Mouse (Mus musculus) liver, postnatal 0 days (tissue): ENCODE measurements around the gene Bcl2l1. TPM values are rescaled to one million over a fixed set of nuclear protein-coding genes. Genes with fewer than 3 reads are reported as not detected.

Experiments
- ATAC-seq: fragments of 200-750 bp; cut with Nextera tagmentation; 2 replicates; pipeline ENCODE4 v1.8.0; 2017; ENCODE audit warnings: mild to moderate bottlenecking, moderate library complexity
- DNase-seq: peaks from one replicate; pipeline ENCODE4 v3.0.0-alpha.2; 2016
- H3K27ac ChIP-seq: fragments of 300-500 bp; sonication (generic); 2 replicates; pipeline ENCODE4 v1.5.1; 2014; ENCODE audit warnings: antibody characterized with exemption, moderate library complexity, mild to moderate bottlenecking, low read depth
- H3K27me3 ChIP-seq: fragments of 300-500 bp; sonication (generic); 2 replicates; pipeline ENCODE4 v1.6.1; 2014; ENCODE audit warnings: low read length, control low read depth, mixed read lengths; ENCODE audit not compliant: insufficient read depth
- H3K36me3 ChIP-seq: fragments of 300-500 bp; sonication (generic); replicated peaks from 2 replicates; pipeline ENCODE4 v1.6.1; 2014; ENCODE audit warnings: mild to moderate bottlenecking, control low read depth, low read length, moderate library complexity, mixed read lengths; ENCODE audit not compliant: insufficient read depth
- H3K4me1 ChIP-seq: fragments of 300-500 bp; sonication (generic); 2 replicates; pipeline ENCODE4 v1.6.1; 2014; ENCODE audit warnings: antibody characterized with exemption, mild to moderate bottlenecking, control low read depth; ENCODE audit not compliant: insufficient read depth
- H3K4me2 ChIP-seq: fragments of 300-500 bp; sonication (generic); 2 replicates; pipeline ENCODE4 v1.6.1; 2014; ENCODE audit warnings: low read depth, mild to moderate bottlenecking, low read length, moderate library complexity, mixed read lengths
- H3K4me3 ChIP-seq: fragments of 300-500 bp; sonication (generic); 2 replicates; pipeline ENCODE4 v1.5.1; 2014; ENCODE audit warnings: low read depth, low read length
- H3K9ac ChIP-seq: fragments of 300-500 bp; sonication (generic); replicated peaks from 2 replicates; pipeline ENCODE4 v1.6.1; 2014; ENCODE audit warnings: mild to moderate bottlenecking, moderate library complexity
- H3K9me3 ChIP-seq: fragments of 300-500 bp; sonication (generic); 2 replicates; pipeline ENCODE4 v1.6.1; 2016; ENCODE audit warnings: mild to moderate bottlenecking, control low read depth, low read length, mixed read lengths
- CTCF ChIP-seq: sonication (generic); IDR thresholded peaks from 2 replicates; pipeline ENCODE4 v1.5.1; 2016; ENCODE audit warnings: antibody characterized with exemption, low read depth
- EP300 ChIP-seq: IDR thresholded peaks from 2 replicates; pipeline ENCODE4 v1.6.1; 2016; ENCODE audit warnings: antibody characterized with exemption, low read depth, mild to moderate bottlenecking
- WGBS: fragments of 180-500 bp; shearing (Covaris S2); extraction: QIAGEN DNeasy Blood & Tissue Kit; methylation state at CpG from one replicate; pipeline ENCODE4 v1.1.7; 2014; ENCODE audit not compliant: insufficient replicate concordance; 5-methylcytosine and 5-hydroxymethylcytosine counted together
- polyA plus RNA-seq: library from polyadenylated mRNA; unstranded; fragments of >200 nt; fragmentation: Nextera tagmentation; extraction: Ambion mirVana; gene quantifications from 2 replicates; pipeline ENCODE4 v1.2.1, GENCODE M21; 2015

The Bcl2l1 gene
- polyA plus RNA-seq, 1 experiment from 2014 or later, result 84.4 TPM

GRCm38 (mm10) chr2:152776019-152776418, 55.5 kb downstream of the Bcl2l1 start:
- WGBS, result 79% methylated on average over 3 of the region's 3 CpGs
- ATAC-seq, result no peak
- Histone ChIP-seq H3K4me1 (peaks cover 17% of the 10 kb centered on the region), H3K9ac (no peak overlapping the region), H3K9me3 (no peaks in the 10 kb centered on the region), H3K27ac (no peak overlapping the region), H3K36me3 (peaks cover 23% of the 10 kb centered on the region), H3K27me3 (no peaks in the 10 kb centered on the region), H3K4me2 (no peak overlapping the region), H3K4me3 (no peak overlapping the region)
- DNase-seq, result no peak
- no peak for TF ChIP-seq CTCF

- no peak for ATAC-seq
- Histone ChIP-seq H3K9me3 (no peaks in the 10 kb centered on the region), H3K36me3 (peaks cover 17% of the 10 kb centered on the region), H3K4me2 (no peak overlapping the region), H3K4me3 (no peak overlapping the region), H3K27me3 (no peaks in the 10 kb centered on the region), H3K27ac (no peak overlapping the region), H3K4me1 (peaks cover 11% of the 10 kb centered on the region), H3K9ac (no peak overlapping the region)
- TF ChIP-seq EP300 (no peak), CTCF (no peak)
- 57% methylated on average over 4 of the region's 4 CpGs for WGBS
- DNase-seq, result no peak
Observed at GRCm38 (mm10) chr2:152775357-152775756, 56.2 kb downstream of the Bcl2l1 start.

GRCm38 (mm10) chr2:152772231-152772630, 59.3 kb downstream of the Bcl2l1 start:
- 39% methylated on average over 1 of the region's 1 CpGs for WGBS
- no peak for DNase-seq
- H3K9me3 ChIP-seq, result no peaks in the 10 kb centered on the region
- peaks cover 21% of the 10 kb centered on the region for H3K4me1 ChIP-seq
- H3K4me2 ChIP-seq, result no peak overlapping the region
- H3K27ac ChIP-seq, result no peak overlapping the region
- H3K9ac ChIP-seq, result no peak overlapping the region
- no peak for ATAC-seq
- H3K27me3 ChIP-seq, result no peaks in the 10 kb centered on the region
- H3K36me3 ChIP-seq, result no peaks in the 10 kb centered on the region
- TF ChIP-seq CTCF, result no peak
- no peak overlapping the region for H3K4me3 ChIP-seq

- H3K27ac ChIP-seq, result no peak overlapping the region
- no peaks in the 10 kb centered on the region for H3K9me3 ChIP-seq
- H3K27me3 ChIP-seq, result no peaks in the 10 kb centered on the region
- no peaks in the 10 kb centered on the region for H3K36me3 ChIP-seq
- no peak for TF ChIP-seq EP300
- TF ChIP-seq CTCF, result no peak
- H3K4me2 ChIP-seq, result no peak overlapping the region
- no peak for DNase-seq
- 62% methylated on average over 9 of the region's 9 CpGs for WGBS
- ATAC-seq, result no peak
- H3K4me1 ChIP-seq, result peaks cover 27% of the 10 kb centered on the region
- no peak overlapping the region for H3K9ac ChIP-seq
- H3K4me3 ChIP-seq, result no peak overlapping the region
Observed at GRCm38 (mm10) chr2:152771571-152771970, 60.0 kb downstream of the Bcl2l1 start.

GRCm38 (mm10) chr2:152769677-152770076, 61.9 kb downstream of the Bcl2l1 start:
- peak; percentile 67; the same call in 1 of the 2 replicates for TF ChIP-seq EP300
- no peak for TF ChIP-seq CTCF
- Histone ChIP-seq H3K4me3 (no peak overlapping the region), H3K9ac (no peak overlapping the region), H3K27ac (no peak overlapping the region), H3K36me3 (no peaks in the 10 kb centered on the region), H3K4me2 (no peak overlapping the region), H3K9me3 (no peaks in the 10 kb centered on the region), H3K27me3 (no peaks in the 10 kb centered on the region), H3K4me1 (peaks cover 31% of the 10 kb centered on the region)
- ATAC-seq (peak; percentile 81), DNase-seq (peak; percentile 52)
- WGBS, result 51% methylated on average over 7 of the region's 7 CpGs

GRCm38 (mm10) chr2:152767618-152768271, 63.8 kb downstream of the Bcl2l1 start:
- Histone ChIP-seq H3K27me3 (no peaks in the 10 kb centered on the region), H3K4me1 (peaks cover 26% of the 10 kb centered on the region), H3K4me3 (no peak overlapping the region), H3K9me3 (no peaks in the 10 kb centered on the region), H3K9ac (no peak overlapping the region), H3K27ac (no peak overlapping the region), H3K4me2 (no peak overlapping the region), H3K36me3 (no peaks in the 10 kb centered on the region)
- ATAC-seq (peak; percentile 56), DNase-seq (peak; percentile 76)
- TF ChIP-seq EP300, result no peak
- peak; percentile 88 for TF ChIP-seq CTCF
- 46% methylated on average over 12 of the region's 12 CpGs for WGBS
